Mouse (Mus musculus) heart, postnatal 10 days (tissue): ENCODE data around the gene Zcwpw1. TPM values are rescaled to one million over a fixed set of nuclear protein-coding genes. Genes with fewer than 3 reads are reported as not detected.
A peak's percentile ranks its signal among the peaks of the same experiment; 100 is the strongest.
"Not testable (repeated sequence)": the region's sequence is repeated elsewhere in the genome, so short reads cannot be mapped to it uniquely, and the experiment has no call there.

Experiments
- DNase-seq, 2 experiments: peaks; one replicate each; pipeline ENCODE4 v3.0.0; 2021
- intact Hi-C: fragments of 180-260 bp; cut with DNase I; formaldehyde crosslinking; loops from one replicate; pipeline ENCODE4 v1.15.1; 2025
- total RNA-seq, 2 experiments: library from RNA; stranded (reverse); gene quantifications; 2 replicates each; pipeline ENCODE4 v1.2.3; 2021

Gene Zcwpw1
- total RNA-seq, 2 experiments from 2014 or later = 2.8 to 3.1 TPM

GRCm38 (mm10) chr5:137825971-137826370 lies 38.4 kb downstream of the Zcwpw1 start:
- no peak for DNase-seq
- intact Hi-C loops = no loop called here

- intact Hi-C loops = no loop called here
- no peak for DNase-seq
Observed at GRCm38 (mm10) chr5:137826421-137826820, 38.8 kb downstream of the Zcwpw1 start.

- intact Hi-C loops = no loop called here
- DNase-seq = no peak
Observed at GRCm38 (mm10) chr5:137828694-137829093, 41.1 kb downstream of the Zcwpw1 start.

- intact Hi-C loops = loop anchor here (5.0 kb wide), 1 partner anchor 38 kb away; no protein-coding TSS in a partner anchor
- DNase-seq = peak; percentile 16 to 20
Observed at GRCm38 (mm10) chr5:137830238-137830637, 42.6 kb downstream of the Zcwpw1 start.

- intact Hi-C loops = loop anchor here (5.0 kb wide), 1 partner anchor 39 kb away; no protein-coding TSS in a partner anchor
Observed at GRCm38 (mm10) chr5:137831106-137831505, 43.5 kb downstream of the Zcwpw1 start.

GRCm38 (mm10) chr5:137831506-137831905 lies 43.9 kb downstream of the Zcwpw1 start:
- no peak for DNase-seq
- intact Hi-C loops = loop anchor here (5.0 kb wide), 1 partner anchor 39 kb away; no protein-coding TSS in a partner anchor

More at GRCm38 (mm10) chr5:137831106-137831505, 43.5 kb downstream of the Zcwpw1 start:
- no peak for DNase-seq

GRCm38 (mm10) chr5:137833500-137833899 lies 45.9 kb downstream of the Zcwpw1 start:
- peak; percentile 13 to 18 for DNase-seq
- intact Hi-C loops = loop anchor here (5.0 kb wide), 1 partner anchor 41 kb away; no protein-coding TSS in a partner anchor

GRCm38 (mm10) chr5:137835966-137836520 lies 48.4 kb downstream of the Zcwpw1 start, which contains the start of gene Pilra:
Gene Pilra (minus strand): TSS chr5:137836281.
- intact Hi-C loops = loop anchor here (1.0 kb wide), 1 partner anchor 35 kb away; the partner anchor contains the start of gene Pilrb2
- DNase-seq = not testable (repeated sequence)

GRCm38 (mm10) chr5:137836611-137837010 lies 49.0 kb downstream of the Zcwpw1 start:
- no peak for DNase-seq
- intact Hi-C loops = no loop called here

GRCm38 (mm10) chr5:137837110-137837509 lies 49.5 kb downstream of the Zcwpw1 start:
- DNase-seq, intact Hi-C loops: not testable (repeated sequence)

- intact Hi-C loops, DNase-seq: not testable (repeated sequence)
Observed at GRCm38 (mm10) chr5:137850313-137850712, 62.7 kb downstream of the Zcwpw1 start.

- intact Hi-C loops, DNase-seq: not testable (repeated sequence)
Observed at GRCm38 (mm10) chr5:137854907-137855306, 67.3 kb downstream of the Zcwpw1 start.

- intact Hi-C loops, DNase-seq: not testable (repeated sequence)
Observed at GRCm38 (mm10) chr5:137856870-137857269, 69.3 kb downstream of the Zcwpw1 start.

GRCm38 (mm10) chr5:137857960-137858710 lies 70.5 kb downstream of the Zcwpw1 start, which contains the start of gene Pilrb1:
Gene Pilrb1 (minus strand): TSS chr5:137858106.
- DNase-seq, intact Hi-C loops: not testable (repeated sequence)

GRCm38 (mm10) chr5:137864008-137864407 lies 76.4 kb downstream of the Zcwpw1 start:
- intact Hi-C loops, DNase-seq: not testable (repeated sequence)

GRCm38 (mm10) chr5:137868600-137868999 lies 81.0 kb downstream of the Zcwpw1 start:
- DNase-seq = not testable (repeated sequence)

GRCm38 (mm10) chr5:137871644-137872380 lies 84.2 kb downstream of the Zcwpw1 start, which contains the start of gene Pilrb2:
Gene Pilrb2 (minus strand): TSS chr5:137871815.
- intact Hi-C loops = loop anchor here (1.0 kb wide), 1 partner anchor 37 kb away; no protein-coding TSS in a partner anchor
- not testable (repeated sequence) for DNase-seq

More at GRCm38 (mm10) chr5:137868600-137868999, 81.0 kb downstream of the Zcwpw1 start:
- intact Hi-C loops = not testable (repeated sequence)
